Mouse (Mus musculus) hindbrain, embryonic 16.5 days (tissue): ENCODE measurements around the gene Gm20481. TPM values are rescaled to one million over a fixed set of nuclear protein-coding genes. Genes with fewer than 3 reads are reported as not detected.
"Not testable (repeated sequence)": the region's sequence is repeated elsewhere in the genome, so short reads cannot be mapped to it uniquely, and the experiment has no call there.

Experiments
- ATAC-seq: fragments of 200-750 bp; cut with Nextera tagmentation; 2 replicates; pipeline ENCODE4 v1.8.0; 2017; ENCODE audit warnings: moderate TSS enrichment, moderate library complexity
- H3K27ac ChIP-seq: fragments of 300-500 bp; sonication (generic); 2 replicates; pipeline ENCODE4 v1.5.1; 2014; ENCODE audit warnings: low read depth, mild to moderate bottlenecking, control low read depth, low read length, moderate library complexity
- H3K27me3 ChIP-seq: fragments of 300-500 bp; sonication (generic); replicated peaks from 2 replicates; pipeline ENCODE4 v1.6.1; 2014; ENCODE audit warnings: low read length; ENCODE audit not compliant: control insufficient read depth, insufficient read depth
- H3K36me3 ChIP-seq: fragments of 300-500 bp; sonication (generic); 2 replicates; pipeline ENCODE4 v1.6.1; 2014; ENCODE audit warnings: mild to moderate bottlenecking, low read length, moderate library complexity, mixed read lengths; ENCODE audit not compliant: control insufficient read depth, insufficient read depth
- H3K4me1 ChIP-seq: fragments of 300-500 bp; sonication (generic); 2 replicates; pipeline ENCODE4 v1.6.1; 2014; ENCODE audit warnings: low read depth, low read length; ENCODE audit not compliant: control insufficient read depth, insufficient read depth
- H3K4me2 ChIP-seq: fragments of 300-500 bp; sonication (generic); 2 replicates; pipeline ENCODE4 v1.6.1; 2014; ENCODE audit warnings: mild to moderate bottlenecking, low read length, control low read depth, moderate library complexity
- H3K4me3 ChIP-seq: fragments of 300-500 bp; sonication (generic); 2 replicates; pipeline ENCODE4 v1.5.1; 2014; ENCODE audit warnings: mild to moderate bottlenecking, low read length, control low read depth, moderate library complexity
- H3K9ac ChIP-seq: fragments of 300-500 bp; sonication (generic); 2 replicates; pipeline ENCODE4 v1.6.1; 2014; ENCODE audit warnings: low read depth, mild to moderate bottlenecking, control low read depth, low read length, moderate library complexity
- H3K9me3 ChIP-seq: fragments of 300-500 bp; sonication (generic); 2 replicates; pipeline ENCODE4 v1.6.1; 2014; ENCODE audit warnings: mild to moderate bottlenecking, low read length, moderate library complexity; ENCODE audit not compliant: control insufficient read depth
- WGBS: fragments of 180-500 bp; shearing (Covaris S2); extraction: QIAGEN DNeasy Blood & Tissue Kit; methylation state at CpG from one replicate; pipeline ENCODE4 v1.1.7; 2014; 5-methylcytosine and 5-hydroxymethylcytosine counted together
- polyA plus RNA-seq: library from polyadenylated mRNA; unstranded; fragments of >200 nt; fragmentation: Nextera tagmentation; extraction: Ambion mirVana; gene quantifications from 2 replicates; pipeline ENCODE4 v1.2.1, GENCODE M21; 2015

Gene Gm20481
- polyA plus RNA-seq, 1 experiment from 2014 or later: not detected

- Histone ChIP-seq H3K27me3 (peaks cover 21% of the 10 kb centered on the region), H3K9me3 (no peaks in the 10 kb centered on the region), H3K9ac (0 out of 2 replicates have a peak overlapping the region, but pooled peaks have one; percentile 17), H3K4me3 (no peak overlapping the region), H3K36me3 (no peaks in the 10 kb centered on the region), H3K27ac (no peak overlapping the region), H3K4me1 (peaks cover 2% of the 10 kb centered on the region; the same call in 1 of the 2 replicates), H3K4me2 (no peak overlapping the region)
- 31% methylated on average over 1 of the region's 1 CpGs for WGBS
- ATAC-seq: no peak
These were observed 5.1 kb upstream of the Gm20481 start for GRCm38 (mm10) chr17:34964640-34965049.

- ATAC-seq: no peak
- Histone ChIP-seq H3K27me3 (peaks cover 23% of the 10 kb centered on the region), H3K36me3 (no peaks in the 10 kb centered on the region), H3K27ac (no peak overlapping the region), H3K9me3 (no peaks in the 10 kb centered on the region), H3K4me2 (no peak overlapping the region), H3K9ac (no peak overlapping the region), H3K4me1 (no peaks in the 10 kb centered on the region), H3K4me3 (no peak overlapping the region)
- 76% methylated on average over 5 of the region's 5 CpGs for WGBS
These were observed 4.1 kb upstream of the Gm20481 start for GRCm38 (mm10) chr17:34965627-34966026.

GRCm38 (mm10) chr17:34970850-34971249, 1.1 kb downstream of the Gm20481 start:
- H3K4me1 ChIP-seq, H3K4me2 ChIP-seq, H3K4me3 ChIP-seq, H3K9me3 ChIP-seq, H3K27ac ChIP-seq, H3K9ac ChIP-seq, H3K36me3 ChIP-seq, ATAC-seq: not testable (repeated sequence)
- WGBS: 35% methylated on average over 9 of the region's 37 CpGs
- H3K27me3 ChIP-seq: peaks cover 21% of the 10 kb centered on the region

GRCm38 (mm10) chr17:34971694-34972068, 2.0 kb downstream of the Gm20481 start:
- H3K27ac ChIP-seq, H3K9me3 ChIP-seq, H3K36me3 ChIP-seq, H3K4me1 ChIP-seq: not testable (repeated sequence)
- peak overlapping the region; percentile 86 for H3K4me2 ChIP-seq
- peak; percentile 72 for ATAC-seq
- H3K27me3 ChIP-seq: peaks cover 21% of the 10 kb centered on the region
- H3K9ac ChIP-seq: peak overlapping the region; percentile 52; the same call in 1 of the 2 replicates
- peak overlapping the region; percentile 41 for H3K4me3 ChIP-seq
- 0% methylated on average over 7 of the region's 43 CpGs for WGBS

GRCm38 (mm10) chr17:34972069-34972749, 2.5 kb downstream of the Gm20481 start, which contains the start of the genes Hspa1a and Hspa1l:
Hspa1a (minus strand) TSS chr17:34972156.
Hspa1l (plus strand) TSS chr17:34972703.
- peak within 1 kb of the TSS; percentile 52 for H3K9ac ChIP-seq
- WGBS: under 1% methylated on average over 26 of the region's 33 CpGs
- H3K27me3 ChIP-seq: peaks cover 21% of the 10 kb centered on the region
- peak within 1 kb of the TSS; percentile 41 for H3K4me3 ChIP-seq
- H3K36me3 ChIP-seq, H3K4me1 ChIP-seq, H3K9me3 ChIP-seq, H3K27ac ChIP-seq: not testable (repeated sequence)
- H3K4me2 ChIP-seq: peak within 1 kb of the TSS; percentile 86
- ATAC-seq: peak; percentile 95

GRCm38 (mm10) chr17:34975581-34976492, 6.1 kb downstream of the Gm20481 start:
- no peak for ATAC-seq
- Histone ChIP-seq H3K4me2 (no peak overlapping the region), H3K27ac (no peak overlapping the region), H3K9ac (no peak overlapping the region), H3K36me3 (no peaks in the 10 kb centered on the region), H3K4me3 (no peak overlapping the region), H3K27me3 (no peaks in the 10 kb centered on the region), H3K9me3 (no peaks in the 10 kb centered on the region), H3K4me1 (peaks cover 9% of the 10 kb centered on the region)
- WGBS: 81% methylated on average over 3 of the region's 3 CpGs

GRCm38 (mm10) chr17:34977000-34977399, 7.3 kb downstream of the Gm20481 start:
- 93% methylated on average over 20 of the region's 20 CpGs for WGBS
- ATAC-seq: no peak
- no peaks in the 10 kb centered on the region for H3K36me3 ChIP-seq
- H3K9ac ChIP-seq: no peak overlapping the region
- no peaks in the 10 kb centered on the region for H3K9me3 ChIP-seq
- peaks cover 14% of the 10 kb centered on the region for H3K4me1 ChIP-seq
- H3K4me3 ChIP-seq: no peak overlapping the region
- no peak overlapping the region for H3K4me2 ChIP-seq
- no peaks in the 10 kb centered on the region for H3K27me3 ChIP-seq
- no peak overlapping the region for H3K27ac ChIP-seq

- H3K9me3 ChIP-seq: no peaks in the 10 kb centered on the region
- 90% methylated on average over 27 of the region's 27 CpGs for WGBS
- H3K4me1 ChIP-seq: peaks cover 17% of the 10 kb centered on the region
- no peak overlapping the region for H3K9ac ChIP-seq
- no peak overlapping the region for H3K4me2 ChIP-seq
- H3K4me3 ChIP-seq: no peak overlapping the region
- no peaks in the 10 kb centered on the region for H3K36me3 ChIP-seq
- no peak for ATAC-seq
- H3K27me3 ChIP-seq: no peaks in the 10 kb centered on the region
- H3K27ac ChIP-seq: no peak overlapping the region
These were observed 8.5 kb downstream of the Gm20481 start for GRCm38 (mm10) chr17:34978239-34978638.

GRCm38 (mm10) chr17:34979631-34980030, 9.9 kb downstream of the Gm20481 start:
- no peak overlapping the region for H3K9ac ChIP-seq

More at GRCm38 (mm10) chr17:34979631-34980030, 9.9 kb downstream of the Gm20481 start:
- no peaks in the 10 kb centered on the region for H3K27me3 ChIP-seq
- 88% methylated on average over 4 of the region's 4 CpGs for WGBS
- H3K36me3 ChIP-seq: no peaks in the 10 kb centered on the region
- ATAC-seq: no peak
- no peak overlapping the region for H3K4me3 ChIP-seq
- H3K4me1 ChIP-seq: peaks cover 17% of the 10 kb centered on the region
- H3K4me2 ChIP-seq: no peak overlapping the region
- H3K27ac ChIP-seq: no peak overlapping the region
- no peaks in the 10 kb centered on the region for H3K9me3 ChIP-seq
